Mouse (Mus musculus) lung, postnatal 25 days (tissue): ENCODE results near the gene Chchd10.

Experiments used
- DNase-seq: peaks from one replicate; pipeline ENCODE4 v3.0.0; 2022; ENCODE audit warnings: low spot score

Gene Chchd10

DNA sequence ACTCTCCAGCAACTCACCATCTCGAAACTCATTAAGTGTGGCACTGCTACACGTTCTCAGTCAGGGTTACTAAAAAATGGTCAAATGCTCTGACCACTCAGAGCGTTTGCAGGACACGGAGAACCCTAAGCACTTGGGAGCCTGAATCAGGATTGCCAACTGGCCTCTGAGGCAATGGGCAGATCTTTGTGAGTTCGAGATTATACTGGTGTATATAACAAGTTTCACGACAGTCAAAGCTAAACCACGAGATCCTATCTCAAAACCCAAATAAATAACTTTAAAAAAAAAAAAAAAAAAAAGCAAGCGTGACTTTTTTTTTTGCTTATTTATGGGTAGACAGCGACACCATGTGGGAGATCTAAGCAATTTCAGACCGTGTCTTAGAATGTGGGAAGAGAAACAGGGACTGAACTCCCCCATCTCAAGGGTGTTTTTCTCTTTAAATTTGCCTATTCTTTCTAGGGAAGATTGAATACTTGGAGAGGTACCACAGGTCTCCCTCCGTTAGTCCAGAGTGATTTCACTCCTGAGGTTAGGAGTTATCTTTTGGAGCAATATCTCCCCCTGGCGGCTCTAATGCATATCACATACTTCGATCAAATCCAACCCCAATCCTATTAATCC lies 18.6 kb downstream of the Chchd10 start:
- DNase-seq: peak; percentile 36

DNA sequence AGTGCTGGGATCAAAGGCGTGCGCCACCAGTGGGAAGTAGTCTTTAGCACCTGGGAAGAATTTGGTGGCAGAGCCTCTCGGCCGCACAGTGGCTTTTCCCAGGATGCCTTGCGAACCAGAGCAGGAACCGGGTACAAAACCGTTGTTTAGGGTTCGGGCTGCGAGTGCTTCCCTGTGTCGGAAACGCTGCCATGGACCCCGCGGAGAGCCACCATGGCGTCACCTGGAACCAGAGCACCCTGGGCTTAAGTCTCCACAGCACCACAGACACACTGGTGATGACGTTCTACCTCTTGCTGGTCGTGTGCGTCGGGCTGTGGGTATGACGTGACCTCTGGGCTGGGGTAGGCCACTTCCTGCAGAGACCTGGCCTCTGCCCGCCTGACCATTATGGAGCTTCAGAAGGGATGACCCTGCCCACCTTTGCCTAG lies 21.5 kb downstream of the Chchd10 start, which contains the start of gene Gm5134:
TSS of gene Gm5134 (plus strand) at position 134 of the 431 bp plus-strand sequence.
- DNase-seq: no peak

DNA sequence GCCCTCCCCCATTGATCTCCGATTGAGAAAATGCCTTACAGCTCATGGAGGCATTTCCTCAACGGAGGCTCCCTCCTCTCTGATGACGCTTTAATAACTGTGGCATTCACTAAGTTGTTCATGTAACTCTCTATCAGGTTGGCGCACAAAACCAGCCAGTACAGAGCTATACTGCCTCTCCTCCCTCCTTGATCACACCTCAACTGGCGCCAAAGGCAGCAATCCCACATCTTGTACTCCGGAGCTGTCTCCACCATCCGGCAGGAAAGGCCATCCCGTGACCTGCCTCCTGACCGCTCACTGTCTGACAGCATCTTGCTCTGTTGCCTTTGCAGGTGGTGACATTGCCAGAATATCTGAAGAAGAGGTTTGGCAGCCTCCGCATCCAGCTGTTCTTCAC lies 40.9 kb downstream of the Chchd10 start:
- no peak for DNase-seq

DNA sequence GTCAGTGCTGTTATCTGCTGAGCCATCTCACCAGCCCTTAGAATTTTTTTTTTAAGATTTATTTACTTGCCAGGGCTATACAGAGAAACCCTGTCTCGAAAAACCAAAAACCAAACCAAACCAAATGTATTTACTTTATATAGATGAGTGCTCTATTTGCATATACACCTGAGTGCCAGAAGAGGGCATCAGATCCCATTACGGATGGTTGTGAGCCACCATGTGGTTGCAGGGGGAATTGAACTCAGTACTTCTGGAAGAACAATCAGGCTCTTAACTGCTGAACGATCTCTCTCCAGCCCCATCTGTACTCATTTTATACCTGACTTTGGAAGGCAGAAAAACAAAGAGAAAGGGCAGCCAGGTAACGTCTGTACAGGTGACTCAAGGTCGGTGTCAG lies 42.3 kb downstream of the Chchd10 start:
- DNase-seq: peak; percentile 15

DNA sequence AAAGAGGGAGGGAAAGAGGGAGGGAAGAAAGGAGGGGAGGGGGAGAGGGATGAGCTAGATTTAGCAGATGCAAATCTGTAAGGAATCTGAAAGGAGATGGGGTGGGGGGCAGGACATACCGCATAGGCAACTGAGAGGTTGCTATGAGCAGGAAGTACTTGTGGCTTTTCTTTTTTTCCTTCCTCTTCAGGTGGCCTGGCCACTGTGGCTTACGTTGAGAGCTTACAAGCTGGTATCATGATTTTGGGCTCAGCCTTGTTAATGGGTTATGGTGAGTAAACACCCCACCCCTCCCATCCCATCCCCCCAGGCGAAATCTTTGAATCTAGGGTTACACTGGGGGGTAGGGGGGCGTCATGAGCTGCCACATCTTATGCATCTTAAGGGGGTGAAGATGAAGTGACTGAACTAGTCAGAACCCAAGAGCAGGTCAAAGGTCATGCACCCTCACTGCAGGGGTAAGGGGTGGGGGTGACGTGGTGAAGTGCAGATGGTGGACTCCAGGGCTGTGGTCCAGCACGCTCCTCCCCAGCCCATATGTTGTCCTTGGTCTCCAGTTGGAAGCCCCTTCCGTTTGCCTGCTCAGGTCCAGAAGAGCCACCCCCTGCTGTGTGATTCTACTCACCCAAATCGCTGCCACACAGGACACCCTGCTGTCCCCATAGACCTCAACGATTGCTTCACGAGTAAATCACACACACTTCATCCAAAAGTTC lies 45.3 kb downstream of the Chchd10 start:
- no peak for DNase-seq

DNA sequence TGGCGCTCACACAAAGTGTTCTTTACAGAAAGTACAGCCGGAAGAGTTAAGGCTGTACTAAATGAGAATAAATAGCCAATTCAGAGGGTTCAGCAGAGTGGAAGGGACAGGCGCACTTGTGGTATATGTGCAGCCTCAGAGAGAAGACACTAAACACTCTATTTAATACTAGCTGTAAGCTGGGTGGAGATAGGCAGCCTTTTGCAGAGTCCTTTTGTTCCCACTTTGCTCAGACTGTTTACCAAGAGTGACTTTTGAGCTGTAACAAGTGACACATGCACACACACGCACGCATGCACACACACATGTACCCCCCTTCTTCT lies 45.9 kb downstream of the Chchd10 start:
- DNase-seq: no peak

DNA sequence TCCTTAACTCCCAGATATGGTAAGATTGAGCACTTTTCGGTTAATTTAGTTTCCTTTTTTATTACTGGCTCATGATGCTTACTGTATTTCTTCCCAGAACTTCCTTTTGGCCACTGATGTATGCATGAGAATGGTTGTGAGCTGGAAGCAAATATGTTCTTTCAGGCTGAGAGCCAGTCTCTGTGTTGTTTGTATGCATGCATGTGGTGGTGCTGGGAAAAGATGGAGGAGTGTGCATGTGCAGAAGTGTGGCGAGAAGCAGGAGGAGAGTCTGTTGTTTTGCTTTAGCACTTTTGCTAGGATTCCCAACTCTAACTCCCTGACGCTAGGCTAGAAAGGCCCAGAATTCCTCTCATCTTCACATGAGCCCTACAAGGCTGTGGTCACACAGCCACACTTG lies 46.5 kb downstream of the Chchd10 start:
- no peak for DNase-seq
